Mouse (Mus musculus): ENCODE measurements around the gene Etv3.
A peak's percentile ranks its signal among the peaks of the same experiment; 100 is the strongest.

Gene Etv3

DNA sequence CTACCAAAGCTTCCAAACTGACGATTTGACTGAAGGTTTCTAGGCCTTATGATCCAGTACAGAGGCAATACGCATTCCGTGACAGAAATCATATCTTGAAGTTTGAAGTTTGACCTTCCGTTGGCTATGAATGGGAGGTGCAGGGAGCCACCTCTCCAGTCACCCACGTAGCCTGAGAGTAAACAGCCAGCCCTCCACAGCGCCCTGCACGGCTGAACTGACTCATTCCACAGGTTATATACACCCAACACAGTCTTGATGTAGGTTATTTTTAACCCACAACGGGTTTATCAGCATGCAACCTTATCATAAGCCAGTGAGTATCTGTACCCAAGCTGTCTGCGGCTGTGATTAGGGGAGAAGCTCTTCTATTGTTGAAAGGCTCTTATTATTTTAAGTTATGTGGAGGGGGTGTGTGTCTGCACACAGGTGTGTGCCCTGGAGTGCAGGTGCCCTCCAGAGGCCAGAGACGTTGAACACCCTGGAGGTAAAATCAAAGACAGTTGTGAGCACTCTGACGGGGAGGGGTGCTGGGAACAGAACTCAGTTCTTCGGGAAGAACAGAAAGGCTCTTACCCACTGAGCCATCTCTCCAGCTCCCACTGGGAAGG lies 31.6 kb downstream of the Etv3 start:
- DNase-seq (ENCODE audit: low spot score in 2 of 2) = no peak

DNA sequence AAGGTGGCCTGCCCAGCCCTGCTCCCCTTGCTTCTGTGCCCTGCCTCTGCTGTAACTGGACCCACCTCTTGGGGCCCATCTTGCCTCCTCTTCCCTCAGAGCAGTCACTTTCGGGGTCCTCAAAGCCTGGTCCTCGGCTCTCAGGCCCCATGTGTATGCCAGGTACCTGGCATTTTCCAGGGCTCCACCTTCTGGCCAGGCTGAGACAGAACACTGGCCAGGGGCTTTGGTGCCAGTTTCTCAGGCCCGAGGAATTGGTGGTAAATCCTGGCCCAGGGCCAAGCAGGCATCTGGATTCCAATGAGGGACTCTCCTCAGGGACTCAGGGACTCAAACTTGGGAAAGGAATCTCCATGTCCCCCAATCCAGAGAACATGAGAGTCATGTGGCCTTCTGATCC lies 34.9 kb downstream of the Etv3 start:
- no peak for DNase-seq (ENCODE audit: low spot score in 2 of 2)

DNA sequence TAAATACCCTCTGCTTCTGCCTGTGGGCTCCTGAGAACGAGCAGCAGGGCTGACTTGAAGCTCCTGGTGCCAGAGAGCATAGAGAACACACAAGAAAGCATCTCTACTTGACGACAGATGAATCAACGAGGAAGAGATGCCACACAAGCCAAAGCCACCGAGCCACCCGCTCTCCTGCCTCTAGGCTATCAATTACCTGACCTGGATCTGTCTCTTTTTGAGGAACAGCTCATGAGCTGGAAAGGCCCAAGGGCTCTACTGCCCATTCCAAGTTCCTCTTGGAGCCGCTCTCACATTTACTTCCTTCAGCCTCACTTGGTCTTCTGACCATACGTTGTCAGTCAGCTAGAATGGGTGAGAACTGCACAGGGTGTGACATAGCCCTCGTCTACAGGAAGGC lies 36.2 kb downstream of the Etv3 start:
- DNase-seq (ENCODE audit: low spot score in 2 of 2) = no peak

DNA sequence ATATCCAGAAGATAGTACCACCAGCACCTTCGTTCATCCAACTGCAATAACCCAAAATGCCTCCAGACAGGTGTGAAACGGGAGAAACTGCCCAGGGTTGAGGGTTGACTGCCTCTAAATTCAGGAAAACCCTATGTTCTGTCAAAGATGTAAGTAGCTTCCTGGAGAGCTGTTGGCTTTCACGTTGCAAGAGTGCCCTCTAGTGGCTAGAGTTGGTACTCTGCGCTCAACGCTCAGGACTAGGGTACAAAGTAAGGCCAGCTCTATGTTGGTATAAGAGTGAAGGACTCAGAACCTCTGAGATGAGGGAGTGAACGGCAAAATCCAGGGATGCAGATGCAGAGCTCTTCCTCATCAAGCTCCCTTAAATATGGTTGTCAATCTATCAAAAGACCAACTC lies 37.2 kb downstream of the Etv3 start:
- peak; percentile 64 to 83 for DNase-seq (ENCODE audit: low spot score in 2 of 2)

DNA sequence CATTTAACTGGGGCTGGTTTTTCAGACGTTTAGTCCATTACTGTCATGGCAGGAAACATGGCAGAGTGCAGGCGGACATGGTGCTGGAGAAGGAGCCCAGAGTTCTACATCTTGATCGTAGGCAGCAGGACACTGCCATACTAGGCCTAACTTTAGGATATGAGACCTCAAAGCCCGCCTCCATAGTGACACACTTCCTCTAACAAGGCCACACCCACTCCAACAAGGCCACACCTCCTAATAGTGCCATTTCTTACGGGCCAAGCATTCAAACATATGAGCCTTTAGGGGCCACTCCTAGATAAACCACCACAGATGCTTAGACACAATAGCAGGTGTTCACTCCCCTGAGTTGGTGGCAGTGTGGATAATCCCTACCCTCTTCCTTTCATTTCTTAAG lies 38.3 kb downstream of the Etv3 start:
- DNase-seq (ENCODE audit: low spot score in 2 of 2) = no peak

DNA sequence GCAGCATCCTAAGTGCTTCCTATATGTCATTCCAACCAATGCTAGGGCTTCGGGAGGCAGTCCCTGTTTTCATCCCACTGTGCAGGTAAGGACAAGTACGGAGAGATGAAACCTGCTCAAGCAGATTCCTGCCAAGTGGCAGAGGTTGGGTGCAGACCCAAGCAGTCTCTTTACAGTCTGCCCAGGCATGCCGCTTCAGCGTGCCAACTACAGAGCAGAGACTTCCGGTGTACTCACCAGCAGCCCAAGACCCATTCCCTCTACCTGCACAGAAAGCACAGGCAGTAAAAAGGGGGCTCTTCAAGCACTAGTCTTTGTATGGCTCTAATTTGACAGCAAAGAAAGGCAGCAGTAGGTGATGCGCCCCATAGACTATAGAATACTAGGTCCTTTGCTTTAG lies 40.4 kb downstream of the Etv3 start:
- no peak for DNase-seq (ENCODE audit: low spot score in 2 of 2)

DNA sequence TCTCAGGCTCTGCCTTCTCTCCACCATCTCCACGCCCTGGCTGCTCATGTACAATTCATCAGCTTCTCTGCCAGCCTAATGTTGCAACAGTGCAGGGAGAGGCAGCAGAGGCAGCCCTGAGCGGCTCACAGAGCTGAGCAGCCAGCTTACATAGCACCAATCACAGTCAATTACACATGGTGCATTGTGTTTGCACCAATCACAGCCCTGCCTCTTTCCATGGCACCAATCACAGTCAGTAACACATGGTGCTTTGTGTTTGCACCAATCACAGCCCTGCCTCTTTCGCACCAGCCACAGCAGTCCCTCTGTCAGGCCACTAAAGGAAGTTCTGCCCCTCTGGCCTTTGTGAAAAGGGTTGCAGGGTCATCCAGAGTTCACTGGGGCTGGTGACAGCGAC lies 40.9 kb downstream of the Etv3 start:
- DNase-seq (ENCODE audit: low spot score in 2 of 2) = peak in 1 of 2 experiments; percentile 60

DNA sequence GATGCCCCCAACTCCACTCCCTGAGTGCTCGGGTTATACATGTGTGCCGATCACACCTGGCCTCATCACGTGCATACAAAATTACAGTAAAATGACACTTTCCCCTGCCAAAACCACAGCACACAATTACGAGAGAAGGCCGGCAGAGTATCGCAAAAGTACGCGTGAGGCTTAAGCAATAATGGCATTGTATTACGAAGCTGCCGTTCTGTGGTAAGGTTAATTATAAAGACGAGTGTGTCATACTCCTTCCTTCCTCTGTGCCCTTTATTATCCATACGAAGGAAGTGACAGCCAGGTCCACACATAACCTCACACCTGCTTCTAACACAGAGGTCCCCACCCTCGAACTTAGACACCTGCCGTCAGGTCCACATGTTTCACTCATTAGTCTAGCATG lies 42.3 kb downstream of the Etv3 start:
- DNase-seq (ENCODE audit: low spot score in 2 of 2) = no peak

DNA sequence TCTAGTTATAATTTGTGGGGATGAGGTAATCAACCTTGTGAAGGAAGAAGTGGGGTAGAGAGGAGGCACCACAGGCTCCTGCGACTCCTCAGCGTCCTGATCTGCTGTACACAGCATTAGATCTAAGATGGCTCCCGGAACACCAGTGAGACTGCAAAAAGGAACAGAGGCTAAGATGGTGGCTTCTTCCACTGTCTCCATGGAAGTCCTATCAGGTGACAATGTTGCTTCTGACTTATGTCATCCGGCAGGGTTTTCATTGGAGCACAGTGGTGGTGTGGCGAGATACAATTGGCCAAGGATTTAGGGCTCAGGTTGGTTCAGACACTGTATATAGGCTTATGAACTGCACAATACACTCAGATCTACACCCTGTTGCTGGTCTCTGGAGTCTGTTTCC lies 43.5 kb downstream of the Etv3 start:
- no peak for DNase-seq (ENCODE audit: low spot score in 2 of 2)

DNA sequence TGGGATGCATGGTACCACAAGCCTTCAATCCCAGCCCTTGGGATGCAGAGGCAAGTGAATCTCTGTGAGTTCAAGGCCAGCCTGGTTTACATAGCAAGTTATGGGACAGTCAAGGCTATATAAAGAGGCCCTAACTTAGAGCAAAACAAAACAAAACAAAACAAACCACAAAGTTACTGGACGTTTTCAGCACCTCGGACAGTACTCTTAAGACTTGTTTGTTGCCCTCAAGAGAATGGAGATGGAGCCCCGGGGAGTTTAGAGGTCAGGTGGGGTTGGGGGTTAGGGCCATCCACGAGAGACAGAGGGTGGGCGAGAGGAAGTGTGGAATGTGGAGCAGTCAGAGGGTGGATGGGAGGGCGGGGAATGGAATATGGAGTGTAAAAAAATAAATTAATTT lies 50.6 kb downstream of the Etv3 start:
- no peak for DNase-seq (ENCODE audit: low spot score in 2 of 2)

DNA sequence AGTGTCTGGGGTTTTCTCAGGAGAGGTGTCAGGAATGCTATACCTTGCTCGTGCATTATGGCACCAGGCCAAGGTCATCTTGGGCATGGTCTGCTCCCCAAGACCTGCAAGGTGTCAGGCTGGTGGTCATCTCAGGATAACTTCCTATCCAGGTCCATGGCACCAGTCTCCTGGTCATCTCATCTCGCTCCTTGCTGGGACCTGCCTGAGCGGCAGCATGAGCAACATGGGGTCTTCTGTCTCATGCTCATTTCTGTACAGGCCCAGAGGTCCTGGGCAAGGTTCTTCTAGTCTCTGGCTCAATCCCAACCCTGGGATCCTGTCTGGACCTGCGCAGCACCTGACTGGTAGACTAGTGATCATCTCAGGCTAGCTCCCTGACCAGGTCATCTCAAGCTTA lies 57.1 kb downstream of the Etv3 start:
- DNase-seq (ENCODE audit: low spot score in 2 of 2) = no peak

All from urinary bladder, postnatal 4 days (tissue).